Mouse (Mus musculus) bone marrow macrophage, adult 2 months (primary cell): ENCODE results near the gene Birc6.

ENCODE experiments used
- CTCF ChIP-seq: IDR thresholded peaks from 2 replicates; pipeline ENCODE4 v1.5.1; 2012; ENCODE audit warnings: low read depth, mild to moderate bottlenecking, low read length, moderate library complexity
- POLR2A ChIP-seq: IDR thresholded peaks from 2 replicates; pipeline ENCODE4 v1.6.1; 2012; ENCODE audit warnings: mild to moderate bottlenecking, low read depth, low read length, borderline replicate concordance

DNA sequence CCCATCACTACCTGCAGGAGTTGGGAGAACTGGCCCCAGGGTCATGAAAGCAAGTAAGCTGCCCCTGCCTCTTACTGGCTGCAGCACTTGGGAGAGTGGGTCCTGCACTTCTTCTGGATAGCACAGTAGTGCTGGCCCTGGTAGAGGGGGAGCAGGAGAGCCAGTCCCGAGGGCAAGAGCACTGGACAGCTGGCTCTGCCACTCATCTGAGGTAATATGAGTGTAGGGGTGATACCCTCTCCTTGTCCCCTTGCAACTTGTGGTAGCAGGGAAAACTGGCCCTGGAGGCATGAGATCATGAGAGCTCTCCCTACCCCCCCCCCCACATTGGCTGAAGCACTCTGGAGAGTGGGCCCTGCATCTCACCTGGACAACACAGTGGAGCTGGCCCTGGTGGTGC is 187.6 kb downstream of the Birc6 start:
- no peak for TF ChIP-seq CTCF
- no peak for TF ChIP-seq POLR2A
